Mouse (Mus musculus) liver, embryonic 14.5 days (tissue): ENCODE measurements around the gene Crbn. TPM values are rescaled to one million over a fixed set of nuclear protein-coding genes. Genes with fewer than 3 reads are reported as not detected.
A peak's percentile ranks its signal among the peaks of the same experiment; 100 is the strongest.

ENCODE experiments used
- ATAC-seq: fragments of 200-750 bp; cut with Nextera tagmentation; 2 replicates; pipeline ENCODE4 v1.8.0; 2017; ENCODE audit warnings: moderate number of reproducible peaks, mild to moderate bottlenecking, moderate library complexity; ENCODE audit not compliant: insufficient read depth
- DNase-seq, 3 experiments: peaks; one replicate each; pipeline ENCODE4 v3.0.0-alpha.2; 2012 to 2013; ENCODE audit warnings: low read depth in 3 of 3, low spot score in 3 of 3
- H3K27ac ChIP-seq: fragments of 300-500 bp; sonication (generic); 2 replicates; pipeline ENCODE4 v1.5.1; 2014; ENCODE audit warnings: moderate library complexity, mild to moderate bottlenecking, control low read depth, inconsistent platforms
- H3K27me3 ChIP-seq: fragments of 300-500 bp; sonication (generic); 2 replicates; pipeline ENCODE4 v1.6.1; 2014; ENCODE audit warnings: mild to moderate bottlenecking, low read length, moderate library complexity; ENCODE audit not compliant: control insufficient read depth, insufficient read depth
- H3K36me3 ChIP-seq: fragments of 300-500 bp; sonication (generic); replicated peaks from 2 replicates; pipeline ENCODE4 v1.6.1; 2014; ENCODE audit warnings: low read depth; ENCODE audit not compliant: control insufficient read depth, insufficient read depth
- H3K4me1 ChIP-seq, 2 experiments: fragments of 200-500 bp in 1 of 2; fragments of 300-500 bp in 1 of 2; sonication (generic) in 1 of 2; replicated peaks; 2 replicates each; pipeline ENCODE4 v1.6.1; 2012 to 2014; ENCODE audit warnings: antibody characterized with exemption in 1 of 2, inconsistent platforms in 1 of 2, low read length in 1 of 2; ENCODE audit not compliant: control insufficient read depth in 2 of 2, insufficient read depth in 2 of 2
- H3K4me2 ChIP-seq: fragments of 300-500 bp; sonication (generic); 2 replicates; pipeline ENCODE4 v1.6.1; 2014; ENCODE audit warnings: low read depth, mild to moderate bottlenecking, control low read depth, moderate library complexity
- H3K4me3 ChIP-seq, 2 experiments: fragments of 200-500 bp in 1 of 2; fragments of 300-500 bp in 1 of 2; sonication (generic) in 1 of 2; 2 replicates each; pipeline ENCODE4 v1.5.1; 2012 to 2014; ENCODE audit warnings: low read depth in 2 of 2, low read length in 2 of 2, mild to moderate bottlenecking in 2 of 2, control low read depth in 1 of 2, inconsistent platforms in 1 of 2, moderate library complexity in 1 of 2; ENCODE audit not compliant: insufficient read depth in 1 of 2
- H3K9ac ChIP-seq: fragments of 300-500 bp; sonication (generic); replicated peaks from 2 replicates; pipeline ENCODE4 v1.6.1; 2014; ENCODE audit warnings: mild to moderate bottlenecking, control low read depth, moderate library complexity
- H3K9me3 ChIP-seq: fragments of 300-500 bp; sonication (generic); 2 replicates; pipeline ENCODE4 v1.6.1; 2016; ENCODE audit warnings: low read length, mixed read lengths; ENCODE audit not compliant: control insufficient read depth
- CTCF ChIP-seq: IDR thresholded peaks from 2 replicates; pipeline ENCODE4 v1.5.1; 2016; ENCODE audit warnings: antibody characterized with exemption, low read depth, control low read depth
- EP300 ChIP-seq: IDR thresholded peaks from 2 replicates; pipeline ENCODE4 v1.6.1; 2016; ENCODE audit warnings: antibody characterized with exemption, low read depth
- WGBS: fragments of 180-500 bp; shearing (Covaris S2); extraction: QIAGEN DNeasy Blood & Tissue Kit; methylation state at CpG from one replicate; pipeline ENCODE4 v1.1.7; 2014; ENCODE audit not compliant: insufficient replicate concordance; 5-methylcytosine and 5-hydroxymethylcytosine counted together
- polyA plus RNA-seq, 2 experiments: library from polyadenylated mRNA; depleted of rRNA in 1 of 2; stranded (reverse) in 1 of 2; unstranded in 1 of 2; fragments of >200 nt; fragmentation: Nextera tagmentation in 1 of 2; extraction: Ambion mirVana in 1 of 2; gene quantifications; 2 replicates each; pipeline versions ENCODE4 v1.2.1 to v1.2.3; 2012 to 2014

Crbn gene
- polyA plus RNA-seq (2012; rRNA removed) (4.5 and 7.5 TPM in 2 replicates), polyA plus RNA-seq (2014; fragmentation: Nextera tagmentation; extraction: Ambion mirVana) (23.0 and 24.0 TPM in 2 replicates)

GRCm38 (mm10) chr6:106799333-106800226 is at the start of gene Crbn:
Crbn (minus strand) TSS chr6:106800077.
- no peak within 1 kb of the TSS for H3K27ac ChIP-seq
- under 1% methylated on average over 55 of the region's 57 CpGs for WGBS

GRCm38 (mm10) chr6:106840181-106840580 is 40.3 kb upstream of the Crbn start:
- no peaks in the 10 kb centered on the region for H3K9me3 ChIP-seq
- H3K4me2 ChIP-seq: no peak overlapping the region
- DNase-seq: no peak
- no peak overlapping the region for H3K9ac ChIP-seq
- H3K4me3 ChIP-seq: no peak overlapping the region
- no peaks in the 10 kb centered on the region for H3K27me3 ChIP-seq
- ATAC-seq: no peak
- WGBS: 30% methylated on average over 1 of the region's 1 CpGs
- no peak for TF ChIP-seq CTCF
- no peak for TF ChIP-seq EP300
- H3K36me3 ChIP-seq: no peaks in the 10 kb centered on the region
- H3K4me1 ChIP-seq: no peaks in the 10 kb centered on the region
- no peak overlapping the region for H3K27ac ChIP-seq

More at GRCm38 (mm10) chr6:106799333-106800226, at the start of gene Crbn:
- H3K4me3 ChIP-seq: peak within 1 kb of the TSS; percentile 76 to 96
- no peaks in the 10 kb centered on the region for H3K27me3 ChIP-seq
- peak within 1 kb of the TSS; percentile 76 for H3K4me2 ChIP-seq
- DNase-seq (peak; percentile 73 to 79 (median 75)), ATAC-seq (peak; percentile 94)
- no peaks in the 10 kb centered on the region for H3K9me3 ChIP-seq
- peak within 1 kb of the TSS; percentile 75 for H3K9ac ChIP-seq
- TF ChIP-seq EP300 (no peak), CTCF (peak; percentile 94)
- no peaks in the 10 kb centered on the region for H3K36me3 ChIP-seq
- peaks cover 5 to 11% of the 10 kb centered on the region in 2 experiments; a peak in 3 of 4 replicates for H3K4me1 ChIP-seq

DNA sequence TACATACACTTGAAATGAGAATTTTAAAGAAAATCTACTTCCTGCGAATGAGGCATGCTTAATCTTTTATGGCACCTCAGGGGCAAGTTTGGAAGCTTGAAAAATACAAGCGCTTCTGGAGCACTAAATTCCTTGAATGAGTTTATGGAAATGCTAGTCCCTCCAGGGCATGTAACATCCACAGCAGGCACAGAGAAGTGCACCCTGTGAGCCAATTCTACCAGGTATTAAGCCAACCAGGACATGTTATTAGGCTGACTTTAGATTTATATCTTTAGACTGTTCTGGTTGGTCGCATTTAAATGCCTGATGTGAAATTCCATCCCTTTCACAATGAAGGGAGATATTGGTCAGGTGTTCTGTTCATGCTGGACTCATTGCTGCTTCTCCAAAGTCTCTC is 38.2 kb upstream of the Crbn start:
- WGBS: 66% methylated on average over 3 of the region's 3 CpGs
- Histone ChIP-seq H3K4me1 (no peaks in the 10 kb centered on the region), H3K27me3 (no peaks in the 10 kb centered on the region), H3K4me2 (no peak overlapping the region), H3K9ac (no peak overlapping the region), H3K27ac (no peak overlapping the region), H3K9me3 (no peaks in the 10 kb centered on the region), H3K4me3 (no peak overlapping the region), H3K36me3 (no peaks in the 10 kb centered on the region)
- ATAC-seq: no peak
- DNase-seq: no peak
- TF ChIP-seq CTCF: no peak
- no peak for TF ChIP-seq EP300

DNA sequence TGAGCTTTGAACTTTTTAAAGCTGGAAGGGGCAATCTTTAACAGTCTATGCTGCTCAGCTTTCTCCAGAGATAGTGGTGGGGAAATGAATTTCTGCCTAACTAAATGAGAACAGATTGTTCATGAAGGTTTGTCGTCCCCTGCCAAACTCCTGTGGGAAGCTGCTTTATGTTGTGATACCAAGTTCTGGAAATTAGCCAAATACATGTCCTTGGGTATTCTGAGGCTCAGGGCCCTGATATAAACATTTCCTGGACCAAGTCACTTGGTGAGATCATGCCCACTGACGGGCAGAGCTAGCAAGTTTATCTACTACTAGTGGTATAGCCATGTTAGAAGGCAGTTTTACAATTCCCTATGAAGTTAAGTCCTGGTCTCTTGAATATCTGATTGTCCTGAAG is 35.4 kb upstream of the Crbn start:
- ATAC-seq (no peak), DNase-seq (no peak)
- no peaks in the 10 kb centered on the region for H3K9me3 ChIP-seq
- no peak overlapping the region for H3K4me2 ChIP-seq
- H3K4me1 ChIP-seq: no peaks in the 10 kb centered on the region
- no peak overlapping the region for H3K27ac ChIP-seq
- 44% methylated on average over 2 of the region's 2 CpGs for WGBS
- no peaks in the 10 kb centered on the region for H3K36me3 ChIP-seq
- no peak overlapping the region for H3K9ac ChIP-seq
- TF ChIP-seq EP300: no peak
- no peak for TF ChIP-seq CTCF
- H3K4me3 ChIP-seq: no peak overlapping the region
- no peaks in the 10 kb centered on the region for H3K27me3 ChIP-seq

- Histone ChIP-seq H3K36me3 (no peaks in the 10 kb centered on the region), H3K9me3 (no peaks in the 10 kb centered on the region), H3K4me1 (no peaks in the 10 kb centered on the region), H3K4me2 (no peak overlapping the region), H3K9ac (no peak overlapping the region), H3K4me3 (no peak overlapping the region), H3K27ac (no peak overlapping the region), H3K27me3 (no peaks in the 10 kb centered on the region)
- DNase-seq (no peak), ATAC-seq (no peak)
- no peak for TF ChIP-seq EP300
- no peak for TF ChIP-seq CTCF
- WGBS: 32% methylated on average over 1 of the region's 1 CpGs
Observed at GRCm38 (mm10) chr6:106822329-106822728, 22.5 kb upstream of the Crbn start.
